Mouse (Mus musculus): ENCODE results near the gene Akap2.

DNA sequence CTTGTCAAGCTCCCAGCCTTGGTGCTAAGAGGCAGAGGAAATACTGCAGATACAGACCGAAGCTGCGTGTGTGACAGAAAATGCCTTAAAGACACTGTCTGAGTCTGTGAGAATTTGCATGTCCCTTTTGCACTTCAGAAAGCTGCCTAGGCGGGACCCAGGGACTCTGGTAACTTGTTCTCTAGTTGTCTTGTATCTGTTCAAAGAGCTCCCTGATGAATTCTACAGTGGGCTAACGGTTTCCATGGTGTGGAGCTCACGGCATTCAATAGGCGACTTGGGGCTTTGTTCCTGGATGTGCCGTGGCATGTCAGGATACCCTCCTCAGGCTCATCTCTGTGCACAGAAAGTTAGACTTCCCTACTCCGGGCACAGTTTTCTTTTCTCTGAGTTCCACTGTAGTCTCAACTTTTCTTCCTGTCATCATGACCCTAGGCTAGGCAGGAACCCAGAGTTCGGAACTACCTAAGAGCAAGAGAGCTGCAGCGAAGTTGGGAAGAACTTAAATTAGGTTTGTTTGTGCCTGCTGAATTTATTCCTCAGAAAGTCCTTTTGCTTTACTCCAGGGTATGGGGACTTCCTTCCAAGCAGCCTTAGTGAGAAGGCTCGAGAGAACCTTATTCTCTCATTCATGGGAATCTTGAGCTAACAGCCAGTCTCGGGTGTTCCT, 128.2 kb downstream of the Akap2 start:
- no peak for TF ChIP-seq CTCF (IDR thresholded peaks at IDR 0.05; ENCODE audit: low read depth)
- no peak for TF ChIP-seq EP300 (optimal IDR thresholded peaks at IDR 0.05)

All from stomach, postnatal 0 days (tissue).